9 mouse cellular contexts compared by ENCODE assay signal in the genomic region with DNA sequence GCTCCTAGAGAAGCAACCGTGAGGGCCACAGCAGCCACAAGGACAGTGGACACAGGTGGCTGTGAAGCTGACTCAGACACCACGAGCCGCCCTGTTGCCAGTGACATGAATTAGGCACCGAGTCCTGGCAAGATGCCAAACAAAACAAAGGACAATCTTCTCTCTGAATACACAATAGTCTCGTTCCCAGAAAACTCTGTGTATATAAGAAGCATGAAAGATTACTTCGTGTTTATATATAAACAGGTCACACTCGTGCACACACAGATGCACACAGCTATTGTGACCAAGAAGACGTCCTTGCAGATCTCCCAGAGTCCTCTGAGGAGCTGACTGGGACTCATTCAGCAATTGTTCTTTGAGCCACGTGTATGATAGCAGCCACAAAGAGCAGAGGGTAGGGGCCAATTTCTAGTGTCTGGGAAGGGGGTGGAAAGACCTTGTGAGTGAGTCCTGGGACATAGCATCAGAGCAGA. TPM values are rescaled to one million over a fixed set of nuclear protein-coding genes. Genes with fewer than 3 reads are reported as not detected.
A peak's percentile ranks its signal among the peaks of the same experiment; 100 is the strongest.
DNase-seq lines count a peak whose midpoint lies in the region; ATAC-seq and TF ChIP-seq lines count a peak whose summit lies in the region.
"Had no signal": no experiment of that assay in that cellular context is flagged by ENCODE, and none has a peak within 500 bp of the region (broad histone marks: within the 10 kb centered on the region; RNA-seq: fewer than 3 reads in every experiment).

No protein-coding gene starts in this region.

- peak; percentile 47 for ATAC-seq in heart, postnatal 0 days (ENCODE audit: insufficient read depth, low read depth)
- ATAC-seq in hindbrain, postnatal 0 days, result peak; percentile 48; the same call in 1 of the 2 replicates
- peak; percentile 54 for ATAC-seq in midbrain, embryonic 15.5 days (replicated peaks)

- H3K27me3 ChIP-seq in heart, postnatal 0 days (ENCODE audit: control insufficient read depth, insufficient read depth, low read length), result no peaks in the 10 kb centered on the region
- no peaks in the 10 kb centered on the region for H3K27me3 ChIP-seq in hindbrain, postnatal 0 days (ENCODE audit: insufficient read depth, low read length)
- H3K27me3 ChIP-seq in midbrain, embryonic 15.5 days (replicated peaks), result peaks cover 5% of the 10 kb centered on the region; the same call in 1 of the 2 replicates

- TF ChIP-seq CTCF in heart, postnatal 0 days (IDR thresholded peaks at IDR 0.05; ENCODE audit: low read depth), result no peak
- no peak for TF ChIP-seq CTCF in hindbrain, postnatal 0 days (IDR thresholded peaks at IDR 0.05; ENCODE audit: low read depth)

- peak; percentile 27 for DNase-seq in heart, postnatal 0 days (ENCODE audit: low spot score)
- no peak for DNase-seq in heart, postnatal 25 days (ENCODE audit: low spot score)
- peak; percentile 63 for DNase-seq in Muller cell, postnatal 12 days (ENCODE audit: inconsistent ontology term)
- peak; percentile 55 for DNase-seq in hindbrain, postnatal 0 days (ENCODE audit: low spot score)
- DNase-seq in thymus, postnatal 36 days, result no peak
- DNase-seq in cerebellum, adult 11 months, result no peak
- no peak for DNase-seq in ovary, postnatal 10 days (ENCODE audit: low spot score)

- H3K4me1 ChIP-seq in heart, postnatal 0 days (ENCODE audit: control insufficient read depth, insufficient read depth), result no peaks in the 10 kb centered on the region
- 0 out of 2 replicates have a peak, but pooled peaks cover 4% of the 10 kb centered on the region for H3K4me1 ChIP-seq in hindbrain, postnatal 0 days (ENCODE audit: insufficient read depth, low read length)
- peaks cover 8% of the 10 kb centered on the region for H3K4me1 ChIP-seq in midbrain, embryonic 15.5 days

- no peak overlapping the region for H3K4me3 ChIP-seq in heart, postnatal 0 days (ENCODE audit: low read depth, low read length)
- H3K4me3 ChIP-seq in hindbrain, postnatal 0 days (ENCODE audit: low read length), result no peak overlapping the region
- H3K4me3 ChIP-seq in midbrain, embryonic 15.5 days, result no peak overlapping the region

- no peak for TF ChIP-seq EP300 in heart, postnatal 0 days (IDR thresholded peaks at IDR 0.05; ENCODE audit: low read depth)

- H3K27ac ChIP-seq in heart, postnatal 0 days (ENCODE audit: low read depth), result no peak overlapping the region
- H3K27ac ChIP-seq in hindbrain, postnatal 0 days, result no peak overlapping the region
- no peak overlapping the region for H3K27ac ChIP-seq in midbrain, embryonic 15.5 days

- H3K4me2 ChIP-seq in heart, postnatal 0 days (ENCODE audit: low read depth, low read length), result no peak overlapping the region
- H3K4me2 ChIP-seq in hindbrain, postnatal 0 days (ENCODE audit: low read depth, low read length), result no peak overlapping the region
- H3K4me2 ChIP-seq in midbrain, embryonic 15.5 days, result no peak overlapping the region

- intact Hi-C loops in heart, postnatal 25 days (cut with DNase I), result no loop called here

- no peaks in the 10 kb centered on the region for H3K9me3 ChIP-seq in heart, postnatal 0 days (replicated peaks; ENCODE audit: control insufficient read depth, low read length)
- no peaks in the 10 kb centered on the region for H3K9me3 ChIP-seq in hindbrain, postnatal 0 days (ENCODE audit: low read length)
- no peaks in the 10 kb centered on the region for H3K9me3 ChIP-seq in midbrain, embryonic 15.5 days

- no peak overlapping the region for H3K9ac ChIP-seq in heart, postnatal 0 days (replicated peaks; ENCODE audit: low read depth, low read length)
- H3K9ac ChIP-seq in hindbrain, postnatal 0 days (replicated peaks; ENCODE audit: low read length), result no peak overlapping the region
- H3K9ac ChIP-seq in midbrain, embryonic 15.5 days, result no peak overlapping the region

- 15% methylated on average over 9 of the region's 9 CpGs for WGBS in heart, postnatal 0 days
- WGBS in hindbrain, postnatal 0 days, result 10% methylated on average over 9 of the region's 9 CpGs
- 12% methylated on average over 9 of the region's 9 CpGs for WGBS in midbrain, embryonic 15.5 days

- no peaks in the 10 kb centered on the region for H3K36me3 ChIP-seq in heart, postnatal 0 days (replicated peaks; ENCODE audit: control insufficient read depth, insufficient read depth, low read length)
- no peaks in the 10 kb centered on the region for H3K36me3 ChIP-seq in hindbrain, postnatal 0 days (ENCODE audit: insufficient read depth, low read length)
- H3K36me3 ChIP-seq in midbrain, embryonic 15.5 days (replicated peaks), result no peaks in the 10 kb centered on the region

RNA-seq across cellular contexts. Expression of gene Dagla, which starts 18.7 kb away (rescaled TPM):
- 0.92 and 1.4 TPM in 2 replicates for total RNA-seq in heart, postnatal 0 days (2014; rRNA removed; ENCODE audit: low replicate concordance)
- polyA plus RNA-seq in heart, postnatal 0 days (2015; fragmentation: Nextera tagmentation; extraction: Ambion mirVana), result 0.52 and 0.60 TPM in 2 replicates
- total RNA-seq in heart, postnatal 25 days (2021), result 1 to 10 TPM; 3.2 to 3.3 TPM
- total RNA-seq in hindbrain, postnatal 0 days (2014; rRNA removed), result 33.7 and 35.0 TPM in 2 replicates
- polyA plus RNA-seq in hindbrain, postnatal 0 days (2015; fragmentation: Nextera tagmentation; extraction: Ambion mirVana), result 9.0 and 10.9 TPM in 2 replicates
- 12.7 and 13.4 TPM in 2 replicates for polyA plus RNA-seq in midbrain, embryonic 15.5 days (2015; fragmentation: Nextera tagmentation; extraction: Ambion mirVana)
- total RNA-seq: monocyte, adult 5-6 weeks had no signal

Comparison
In these comparisons a context has a peak if more than half of its experiments do, and no peak if none do; other contexts are left out.
1. DNase-seq: peak in heart, postnatal 0 days (single experiment), Muller cell, postnatal 12 days (single experiment) and hindbrain, postnatal 0 days (single experiment); none in heart, postnatal 25 days (single experiment), thymus, postnatal 36 days (0 of 2), cerebellum, adult 11 months (single experiment) and ovary, postnatal 10 days (single experiment).
2. Peak in every context shown above with its lines, with median percentiles within 50 percentile points of each other: ATAC-seq.